Mouse (Mus musculus): ENCODE data around the gene 2310061I04Rik.
"Not testable (repeated sequence)": the region's sequence is repeated elsewhere in the genome, so short reads cannot be mapped to it uniquely, and the experiment has no call there.

The 2310061I04Rik gene

DNA sequence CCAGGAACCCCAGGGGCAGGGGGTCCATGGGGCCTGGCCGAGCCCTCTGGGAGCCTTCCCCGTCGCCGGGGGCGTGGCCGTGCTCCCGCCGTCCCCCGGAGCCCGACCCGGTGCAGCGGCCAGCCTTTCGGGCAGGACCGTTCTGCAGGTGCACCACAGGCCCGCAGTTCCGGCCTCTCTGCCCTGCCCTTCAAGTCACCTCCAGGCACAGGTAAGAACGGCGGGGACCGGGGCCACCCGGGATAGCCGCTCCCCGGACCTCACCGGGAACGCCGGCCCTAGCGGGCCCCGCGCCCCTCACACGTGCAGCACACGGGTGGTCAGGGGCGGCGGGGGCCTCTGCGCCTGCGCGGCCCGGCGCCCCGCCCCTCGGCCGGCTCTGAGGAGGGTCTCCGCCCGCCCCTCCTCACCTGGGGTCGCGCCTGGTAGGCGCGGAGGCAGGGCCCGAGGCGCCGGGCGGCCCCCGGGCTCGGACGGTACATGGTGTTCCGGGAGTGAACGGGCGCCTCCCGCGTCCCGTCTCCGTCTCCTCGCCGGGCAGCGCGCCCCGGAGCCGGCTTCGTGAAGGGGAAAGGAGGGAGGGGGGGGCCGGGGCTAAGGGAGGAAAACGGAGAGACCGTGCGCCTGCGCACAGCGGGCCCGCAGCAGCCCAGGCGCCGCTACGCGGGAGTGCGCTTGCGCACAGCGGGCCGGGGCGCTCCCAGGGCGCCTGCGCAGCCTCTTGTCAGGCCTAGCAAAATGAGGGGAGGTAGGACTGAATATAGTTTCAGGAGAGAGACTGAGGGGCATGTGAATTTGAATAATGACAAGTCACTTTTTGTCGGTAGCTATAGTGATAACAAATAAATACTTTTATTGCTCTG, at the start of gene 2310061I04Rik:
2310061I04Rik (minus strand) TSS at position 651 of the 863 bp plus-strand sequence.
- DNase-seq, result peak; percentile 96

DNA sequence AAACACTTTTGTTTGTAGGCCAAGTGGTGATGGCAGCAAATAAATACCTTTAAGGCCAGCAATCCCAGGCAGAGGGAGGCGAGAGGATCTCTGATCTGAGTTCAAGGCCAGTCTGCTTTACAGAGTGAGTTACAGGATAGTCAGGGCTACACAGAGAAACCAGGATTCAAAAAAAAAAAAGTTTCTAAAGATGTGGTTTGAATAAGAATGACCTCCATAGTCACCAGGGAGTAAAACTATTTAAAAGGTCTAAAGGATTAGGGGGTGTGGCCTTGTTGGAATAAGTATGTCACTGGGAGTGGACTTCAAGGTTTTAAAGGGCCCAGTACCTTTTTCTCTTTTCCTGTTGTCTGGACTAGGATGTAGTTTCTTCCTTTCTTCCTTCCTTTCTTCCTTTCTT, 42.7 kb upstream of the 2310061I04Rik start:
- no peak for DNase-seq

DNA sequence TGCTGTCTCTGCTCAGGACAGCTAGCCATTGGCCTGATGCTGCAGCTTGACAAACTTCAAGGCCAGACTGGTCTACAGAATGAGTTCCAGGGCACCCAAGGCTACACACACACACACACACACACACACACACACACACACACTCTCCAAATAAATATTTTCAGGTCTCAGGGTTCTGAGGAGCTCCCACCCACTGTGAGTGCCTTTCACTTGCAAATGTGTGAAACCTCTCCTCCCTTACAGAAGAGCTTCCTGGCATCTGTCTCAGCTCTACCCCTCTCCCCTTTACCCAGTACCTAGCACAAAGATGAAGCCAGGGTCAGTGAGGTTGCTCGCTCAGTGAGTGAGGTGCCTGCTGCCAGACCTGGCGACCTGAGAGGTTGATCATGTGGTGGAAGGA, 41.9 kb upstream of the 2310061I04Rik start:
- no peak for DNase-seq

DNA sequence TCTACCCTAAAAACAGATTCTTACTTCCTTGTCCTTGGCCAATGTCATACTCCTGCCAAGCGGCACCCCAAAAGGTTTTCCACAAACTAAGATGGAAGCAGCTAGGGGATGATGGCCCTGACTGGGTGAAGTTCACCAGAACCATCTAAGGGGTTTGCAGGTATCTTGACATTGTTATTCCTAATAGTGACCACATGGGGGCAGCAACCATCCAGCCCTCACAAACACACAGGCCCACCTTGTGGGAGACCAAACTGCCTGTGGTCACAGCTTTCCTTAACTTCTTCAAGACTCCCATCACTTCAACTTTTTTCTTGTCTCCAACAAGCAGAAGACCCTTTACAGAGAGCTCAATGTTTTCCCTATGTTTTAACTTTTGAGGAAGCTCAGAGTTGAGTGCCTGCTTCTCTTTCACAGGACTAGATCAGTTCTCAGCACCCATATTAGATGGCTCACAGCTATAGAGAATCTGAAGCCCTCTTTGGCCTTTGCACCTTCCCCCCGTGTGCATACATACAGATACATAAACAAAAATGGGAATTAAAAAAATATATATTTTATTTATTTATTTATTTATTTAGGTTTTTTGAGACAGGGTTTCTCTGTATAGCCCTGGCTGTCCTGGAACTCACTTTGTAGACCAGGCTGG, 40.6 kb upstream of the 2310061I04Rik start:
- peak; percentile 64 for DNase-seq

DNA sequence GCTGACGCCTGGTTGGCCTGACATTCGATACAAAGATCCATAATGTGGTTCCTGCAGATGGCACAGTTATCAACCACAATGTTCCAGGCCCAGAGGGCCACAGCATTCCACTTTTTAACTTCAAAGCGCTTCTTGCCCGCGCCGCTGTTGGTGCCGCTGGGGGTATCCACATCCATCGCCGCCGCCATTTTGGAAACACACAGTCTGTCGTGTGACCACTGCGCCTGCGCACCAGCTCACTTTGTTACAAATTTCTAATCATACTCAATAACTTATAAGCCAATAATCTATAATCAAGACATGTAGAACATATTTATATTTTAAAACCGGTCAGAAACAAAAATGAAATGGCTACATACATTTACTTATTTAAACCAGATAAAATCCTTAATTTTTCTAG, 38.5 kb upstream of the 2310061I04Rik start:
- DNase-seq, result not testable (repeated sequence)

DNA sequence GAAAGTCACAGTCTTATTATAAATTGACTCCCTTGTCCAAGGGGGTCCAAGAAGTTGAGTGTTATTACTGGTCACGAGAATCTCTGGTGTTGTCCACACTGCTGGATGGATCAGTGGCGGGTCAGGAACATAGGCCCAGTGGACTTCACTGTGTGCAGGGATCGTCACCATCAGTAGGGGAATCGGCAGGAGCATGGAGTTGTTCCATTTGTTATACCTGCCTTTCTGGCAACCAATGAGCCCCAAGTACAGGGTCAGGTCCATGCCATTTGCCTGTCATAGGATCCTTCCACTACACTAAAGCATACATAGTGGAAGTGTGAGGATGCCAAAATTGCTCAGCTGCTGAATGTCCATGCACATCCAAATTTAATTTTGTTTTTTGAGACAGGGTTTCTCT, 35.4 kb upstream of the 2310061I04Rik start:
- DNase-seq, result no peak

DNA sequence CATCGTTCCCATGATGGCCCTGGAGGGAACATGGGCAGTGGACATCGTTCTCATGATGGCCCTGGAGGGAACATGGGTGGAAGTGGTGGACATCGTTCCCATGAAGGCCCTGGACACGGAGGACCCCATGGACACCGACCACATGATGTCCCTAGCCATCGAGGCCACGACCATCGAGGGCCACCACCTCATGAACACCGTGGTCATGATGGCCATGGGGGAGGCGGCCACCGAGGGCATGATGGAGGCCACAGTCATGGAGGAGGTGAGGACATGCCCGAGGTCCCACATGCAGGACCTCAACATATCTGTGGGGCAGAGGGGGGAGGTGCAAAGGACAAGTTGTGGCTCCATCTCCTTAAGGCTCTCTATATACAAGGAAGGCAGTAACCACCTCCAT, 33.4 kb upstream of the 2310061I04Rik start:
- no peak for DNase-seq

DNA sequence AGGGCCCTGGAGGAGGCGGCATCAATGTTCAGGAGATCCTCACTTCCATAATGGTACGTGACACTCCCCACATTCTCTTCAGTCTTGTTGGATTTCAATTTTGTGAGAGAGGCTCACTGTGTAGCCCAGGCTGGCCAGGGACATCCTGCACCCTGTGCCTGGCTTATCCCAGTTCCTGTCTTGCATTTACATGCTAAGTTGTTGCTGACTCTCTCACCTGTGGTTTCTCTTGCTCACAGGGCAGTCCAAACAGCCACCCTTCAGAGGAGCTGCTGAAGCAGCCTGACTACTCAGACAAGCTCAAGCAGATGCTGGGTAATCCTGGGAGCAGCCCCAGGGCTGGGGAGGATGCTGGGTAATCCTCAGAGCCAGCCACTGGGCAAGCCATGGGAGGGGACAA, 32.3 kb upstream of the 2310061I04Rik start:
- no peak for DNase-seq

DNA sequence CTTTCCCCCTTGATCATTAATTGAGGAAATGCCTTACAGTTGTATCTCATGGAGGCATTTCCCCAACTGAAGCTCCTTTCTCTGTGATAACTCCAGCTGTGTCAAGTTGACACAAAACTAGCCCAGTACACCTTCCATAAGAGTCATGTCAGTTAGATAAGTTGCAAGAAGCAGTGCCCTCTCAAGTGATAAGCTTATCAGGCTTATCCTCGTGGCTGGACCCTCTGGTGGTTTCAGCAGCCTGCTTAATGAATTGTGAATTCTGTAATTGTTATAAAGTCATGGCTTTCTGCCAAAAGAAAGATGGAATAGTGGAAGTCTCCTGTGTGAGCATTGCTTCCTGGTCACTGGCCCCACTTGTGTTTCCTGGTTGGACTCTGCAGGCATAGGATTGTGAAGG, 30.2 kb upstream of the 2310061I04Rik start:
- DNase-seq, result no peak

DNA sequence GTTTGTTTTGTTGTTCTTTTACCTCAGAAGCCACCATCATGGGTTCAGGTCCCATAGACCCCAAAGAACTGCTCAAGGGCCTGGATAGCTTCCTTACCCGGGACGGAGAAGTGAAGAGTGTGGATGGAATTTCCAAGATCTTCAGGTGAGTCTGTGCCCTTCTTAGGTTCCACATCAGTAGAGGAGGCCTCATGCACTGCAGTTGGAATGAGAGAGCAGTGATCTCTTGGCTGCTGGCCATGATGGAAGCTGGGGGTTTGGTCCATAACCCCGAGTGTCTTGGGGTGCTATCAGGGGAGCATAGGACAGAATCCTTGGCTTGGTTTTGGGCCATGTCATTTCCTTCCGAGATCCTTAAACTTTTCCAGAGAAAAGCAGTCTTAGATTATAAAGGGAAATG, 26.1 kb upstream of the 2310061I04Rik start:
- DNase-seq, result no peak

DNA sequence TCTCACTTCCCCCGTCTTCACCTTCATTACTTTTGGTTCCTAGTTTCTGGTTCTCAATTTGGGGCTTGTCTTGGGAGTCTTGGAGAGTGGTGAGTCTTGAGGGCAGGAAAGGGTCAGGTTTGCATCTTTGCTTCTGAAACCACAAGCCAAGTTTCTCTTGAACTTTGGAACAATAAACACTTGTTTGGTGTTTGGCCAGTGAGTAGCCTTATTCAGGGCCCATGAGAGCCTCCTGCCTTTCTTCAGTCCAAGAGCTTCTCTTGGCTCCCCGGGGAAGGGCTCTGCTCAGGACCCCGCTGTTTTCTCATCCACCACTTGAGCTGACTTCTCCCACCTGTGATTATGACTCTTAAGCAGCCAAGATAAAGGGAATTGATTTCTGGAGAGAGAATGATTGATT, 25.3 kb upstream of the 2310061I04Rik start:
- DNase-seq, result no peak

DNA sequence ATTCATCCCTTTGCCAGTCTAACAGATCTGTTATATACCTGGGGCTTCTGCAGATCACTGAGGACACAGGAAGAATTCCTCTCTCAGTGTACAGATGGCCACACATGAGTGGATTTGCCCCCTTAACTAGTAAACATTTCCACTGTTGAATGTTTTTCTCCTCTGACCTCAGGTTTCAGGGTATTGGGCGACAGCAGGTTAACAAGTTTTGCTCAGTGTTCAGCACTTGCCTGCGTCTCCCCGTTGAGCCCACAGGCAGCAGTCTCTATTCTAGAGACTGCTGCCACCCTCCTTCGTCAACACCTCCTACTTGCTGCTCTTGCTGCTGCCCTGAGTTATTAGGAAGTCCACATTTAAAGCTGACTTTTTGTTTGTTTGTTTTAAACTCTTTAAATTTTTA, 24.5 kb upstream of the 2310061I04Rik start:
- no peak for DNase-seq

DNA sequence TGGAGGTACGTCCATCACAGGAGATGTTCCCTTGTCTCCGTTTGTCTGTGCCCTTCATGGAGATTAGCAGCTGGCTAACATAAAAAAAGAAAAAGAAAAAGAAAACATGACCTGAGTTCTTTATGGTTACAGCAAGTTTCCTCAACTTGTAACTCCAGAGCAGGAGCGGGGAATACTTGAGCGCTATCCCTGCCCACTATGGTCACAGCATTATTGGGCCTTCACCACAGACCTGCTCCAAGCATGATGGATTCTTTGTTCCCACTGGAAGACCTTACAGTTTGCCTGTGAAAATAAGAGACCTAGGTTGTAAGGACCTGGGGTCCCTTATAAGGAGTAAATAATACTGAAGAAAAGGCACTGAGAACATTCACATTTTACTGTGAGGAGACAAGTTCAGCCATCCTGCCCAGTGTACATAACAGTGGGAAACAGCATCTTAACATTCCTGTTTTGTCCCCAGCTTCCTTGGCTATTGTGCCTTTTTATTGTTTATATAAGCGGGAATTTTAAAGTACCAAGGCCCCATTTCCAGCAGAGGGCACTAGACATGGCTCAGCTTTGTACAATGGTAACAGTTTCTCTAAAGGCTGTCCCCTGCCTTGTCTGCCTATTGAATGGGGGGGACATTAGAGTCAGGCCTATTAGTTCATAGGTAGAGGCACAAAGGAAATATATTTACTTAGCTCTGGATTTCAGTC, 23.8 kb upstream of the 2310061I04Rik start:
- peak; percentile 51 for DNase-seq

DNA sequence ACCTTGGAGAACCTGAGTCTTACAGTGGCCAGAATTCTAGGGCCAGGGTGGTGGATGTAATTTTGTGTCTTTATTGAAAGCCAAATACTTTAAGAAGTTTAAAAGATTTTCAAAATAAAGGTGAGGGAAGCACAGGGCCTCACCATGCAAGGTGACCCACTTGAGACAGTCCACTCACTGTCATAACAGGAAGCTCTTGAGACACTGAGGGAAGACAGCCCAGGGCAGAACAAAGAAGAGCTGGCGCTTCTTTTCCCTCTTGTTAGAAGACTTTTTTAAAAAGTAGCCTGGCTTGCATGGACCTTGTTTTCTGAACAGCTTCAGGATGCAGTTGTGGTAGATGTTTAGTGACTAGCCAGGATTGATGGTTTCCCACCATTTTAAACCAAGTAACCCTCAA, 23.2 kb upstream of the 2310061I04Rik start:
- no peak for DNase-seq

DNA sequence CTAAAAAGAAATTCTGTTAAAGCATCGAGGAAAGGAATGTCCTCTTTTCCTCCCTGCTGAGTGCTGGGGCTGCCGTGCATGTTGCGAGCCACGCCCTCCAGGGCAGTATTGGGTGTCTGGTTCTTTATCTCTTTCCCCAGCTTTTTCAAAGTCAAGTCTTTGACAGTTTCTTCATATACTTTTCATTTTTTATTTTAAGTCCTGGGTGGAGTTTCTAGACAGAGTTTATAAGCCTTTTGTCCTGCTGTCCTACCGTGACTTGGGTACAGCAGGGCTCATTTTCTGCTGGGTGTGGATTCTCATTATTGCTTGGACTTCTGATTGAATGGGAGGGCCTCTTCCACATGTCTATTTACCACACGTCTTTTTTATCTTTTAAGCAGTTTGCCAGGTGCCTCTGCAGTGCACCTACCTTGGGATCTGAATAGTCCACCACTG, 22.7 kb upstream of the 2310061I04Rik start:
- DNase-seq, result peak; percentile 39

DNA sequence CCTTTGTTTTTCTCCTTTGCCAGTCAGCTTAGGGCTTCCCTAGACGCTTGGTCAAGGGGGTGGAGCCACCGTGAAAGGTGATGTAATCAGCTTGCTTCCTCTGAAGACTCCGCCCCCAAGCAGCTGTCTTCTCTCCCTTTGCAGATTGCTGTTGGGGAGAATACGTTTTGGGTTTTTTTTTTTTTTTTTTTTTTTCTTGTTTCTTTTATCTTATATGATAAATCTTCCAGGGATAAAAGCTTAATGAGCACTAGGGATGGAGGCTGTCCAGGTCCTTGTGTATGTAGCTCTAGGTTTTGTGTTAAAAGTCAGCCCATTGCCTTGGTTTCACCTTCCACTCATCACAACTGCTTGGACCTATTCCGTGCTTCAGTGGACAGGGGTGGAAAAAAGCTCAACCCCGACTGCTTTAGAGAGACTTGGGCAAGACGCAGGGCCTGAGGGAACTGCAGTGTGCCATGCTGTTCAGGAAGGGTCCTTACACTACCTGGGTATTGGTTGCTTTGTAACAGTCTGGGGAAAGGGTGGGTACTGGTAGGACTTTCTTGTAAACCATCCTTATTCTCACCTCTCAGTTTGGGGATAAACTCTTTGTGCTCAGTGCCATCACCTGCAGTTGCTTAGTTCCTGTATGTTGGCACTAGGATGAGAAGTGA, 22.0 kb upstream of the 2310061I04Rik start:
- peak; percentile 97 for DNase-seq

DNA sequence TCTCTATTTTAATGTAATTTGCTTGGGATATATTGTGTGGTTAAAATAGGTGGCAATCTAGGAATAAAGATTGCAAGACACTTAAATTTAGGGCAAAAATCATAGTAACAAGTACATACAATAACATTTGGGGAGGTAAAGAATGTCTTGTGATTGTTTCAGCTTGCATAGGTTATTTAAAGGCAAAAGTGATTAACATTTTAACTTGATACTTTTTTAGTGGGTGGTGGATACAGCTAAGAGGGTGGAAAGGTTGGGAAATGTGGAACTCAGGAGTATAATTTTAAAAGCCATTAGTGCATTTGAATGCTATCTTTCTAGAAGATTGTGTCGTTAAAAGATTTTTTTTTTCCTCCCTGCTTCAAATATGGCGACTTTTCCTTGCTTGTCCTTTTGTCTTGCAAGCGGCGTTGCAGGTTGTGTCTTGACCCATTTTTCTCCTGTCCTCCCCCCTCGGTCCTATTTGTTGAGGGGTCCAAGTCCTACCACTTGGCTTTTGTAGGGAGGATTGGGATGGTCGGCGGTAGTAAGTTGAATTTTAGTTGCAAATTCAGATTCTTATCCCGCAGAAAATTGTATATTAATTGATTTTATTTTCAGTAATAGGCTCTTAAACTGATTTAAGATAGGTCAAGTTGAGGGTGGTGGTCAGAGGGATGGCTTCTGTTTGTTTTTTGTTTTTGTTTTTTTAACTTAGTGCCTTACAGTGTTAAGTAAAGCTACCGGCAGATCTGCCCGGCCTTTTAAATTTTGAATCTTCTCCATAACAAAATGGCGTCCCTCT, 21.2 kb upstream of the 2310061I04Rik start:
- DNase-seq, result peak; percentile 54

DNA sequence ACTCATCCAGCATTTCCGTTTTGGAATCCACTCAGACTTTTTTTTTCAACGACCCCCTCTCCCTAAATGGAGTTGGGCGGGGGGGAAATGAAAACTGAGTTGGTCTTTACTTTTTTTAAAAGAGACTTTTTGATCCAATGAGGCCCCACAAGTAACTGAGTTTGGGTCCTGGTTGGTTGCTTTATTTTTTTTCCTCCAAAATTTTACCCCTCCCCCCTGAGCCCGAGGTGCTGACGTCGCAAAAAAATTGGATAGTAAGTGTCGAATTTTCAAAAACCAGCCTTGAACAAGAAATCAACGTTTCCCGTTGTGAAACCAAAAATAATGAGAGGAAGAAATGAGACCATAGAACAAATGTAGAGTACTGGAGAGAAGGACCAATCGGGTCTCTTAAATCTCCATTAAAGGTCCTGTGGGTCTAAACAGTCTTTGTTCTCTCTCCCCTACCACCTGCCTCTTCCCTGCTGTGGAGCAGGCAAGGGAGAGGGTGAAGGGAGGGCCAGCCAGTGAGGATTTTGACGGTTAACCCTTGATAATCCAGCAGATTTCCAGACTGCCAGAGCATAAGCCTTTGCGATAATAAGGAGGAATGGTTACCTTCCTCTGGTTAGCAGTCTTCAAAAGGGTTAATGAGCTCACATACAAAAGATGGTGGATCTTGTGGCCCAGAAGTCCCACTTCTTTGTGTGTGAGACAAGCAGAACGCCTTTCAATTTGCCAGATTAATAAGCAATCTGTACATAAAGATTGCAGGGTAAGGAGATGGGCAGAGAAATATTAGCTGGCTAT, 20.4 kb upstream of the 2310061I04Rik start:
- peak; percentile 51 for DNase-seq

DNA sequence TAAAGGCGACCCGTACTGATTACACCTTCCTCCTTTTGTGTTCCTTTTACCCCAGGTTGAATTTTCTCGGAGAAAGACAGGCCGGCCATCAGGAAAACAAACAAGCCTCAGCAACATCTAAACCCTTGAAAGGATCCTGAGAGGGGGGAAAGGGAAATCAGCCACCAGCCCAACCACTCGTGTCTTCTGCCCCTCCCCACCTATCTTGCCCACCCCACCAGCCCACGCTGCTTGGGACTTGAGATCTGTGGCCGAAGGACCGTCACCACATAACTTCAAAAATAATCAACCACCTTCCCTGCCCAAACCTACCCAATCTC, 19.9 kb upstream of the 2310061I04Rik start:
- DNase-seq, result peak; percentile 62

DNA sequence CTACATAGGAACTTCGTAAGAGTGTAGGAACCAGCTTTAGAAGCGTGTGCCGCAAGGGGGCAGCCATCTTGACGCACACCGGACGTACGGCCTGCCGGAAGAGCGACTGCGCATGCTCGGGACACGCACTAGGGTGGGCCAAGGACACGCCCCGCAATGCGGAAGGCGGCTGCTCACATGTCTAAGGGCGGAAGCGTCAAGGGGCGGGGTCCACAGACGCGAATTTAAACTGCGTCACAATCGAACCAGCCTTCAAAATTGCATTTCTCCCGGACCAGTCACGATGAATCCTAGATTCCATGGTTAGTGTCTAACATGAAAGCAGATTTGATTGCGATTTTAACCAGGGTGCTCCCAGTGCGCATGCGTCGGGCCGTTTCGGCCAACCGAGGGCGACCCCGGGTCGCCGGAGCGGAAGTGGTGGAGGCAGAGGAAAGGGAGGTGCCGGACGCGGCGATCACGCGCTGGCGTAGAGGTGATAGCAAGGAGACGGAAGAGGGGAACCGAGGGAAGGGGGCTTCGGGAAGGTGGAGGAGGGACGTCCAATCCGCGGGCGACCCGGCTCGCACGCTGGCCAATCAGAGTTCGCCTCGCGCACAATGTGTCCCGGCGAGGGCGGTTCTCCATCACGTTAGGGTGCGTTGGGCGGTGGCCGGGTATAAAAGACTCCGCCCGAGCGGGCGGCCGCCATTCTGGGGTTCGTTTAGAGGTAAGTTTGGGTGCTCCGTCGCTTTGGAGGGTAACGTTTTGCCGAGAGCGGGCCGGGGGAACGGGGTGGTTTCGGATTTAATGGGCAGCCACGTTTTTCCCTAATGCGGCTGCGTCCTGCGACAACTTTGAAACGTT, 19.3 kb upstream of the 2310061I04Rik start, which contains the start of the genes Mrps18b and Ppp1r10:
Mrps18b (minus strand) TSS at position 93 of the 846 bp plus-strand sequence.
Ppp1r10 (plus strand) TSS at position 138 of the 846 bp plus-strand sequence.
- peak; percentile 98 for DNase-seq
